10 mouse cellular contexts compared by ENCODE assay signal in genomic region chr17:6860067-6860466, GRCm38 (mm10).
A peak's percentile ranks its signal among the peaks of the same experiment; 100 is the strongest.
DNase-seq lines count a peak whose midpoint lies in the region; ATAC-seq and TF ChIP-seq lines count a peak whose summit lies in the region.
"Had no signal": no experiment of that assay in that cellular context is flagged by ENCODE, and none has a peak within 500 bp of the region (broad histone marks: within the 10 kb centered on the region; RNA-seq: fewer than 3 reads in every experiment).

No protein-coding gene starts in this region.

- H3K9me3 ChIP-seq in hindbrain, embryonic 13.5 days: no peaks in the 10 kb centered on the region
- no peaks in the 10 kb centered on the region for H3K9me3 ChIP-seq in midbrain, embryonic 14.5 days (ENCODE audit: control insufficient read depth, low read length)
- H3K9me3 ChIP-seq: heart, embryonic 13.5 days had no signal

- H3K27ac ChIP-seq in hindbrain, embryonic 13.5 days: peak overlapping the region; percentile 83
- peak overlapping the region; percentile 73 for H3K27ac ChIP-seq in midbrain, embryonic 14.5 days (replicated peaks; ENCODE audit: low read depth, low read length)
- H3K27ac ChIP-seq: heart, embryonic 13.5 days had no signal

- peak; percentile 64 for ATAC-seq in Patski
- no peak for ATAC-seq in hindbrain, embryonic 13.5 days (ENCODE audit: low FRiP score)
- no peak for ATAC-seq in midbrain, embryonic 14.5 days (ENCODE audit: low FRiP score, low TSS enrichment)
- ATAC-seq in monocyte, adult 5-6 weeks (replicated peaks; ENCODE audit: insufficient number of reproducible peaks, low FRiP score, low TSS enrichment, poor library complexity, severe bottlenecking): no peak

- no peak for TF ChIP-seq CTCF in Patski (IDR thresholded peaks at IDR 0.05)

- WGBS in hindbrain, embryonic 13.5 days: 23% methylated on average over 4 of the region's 4 CpGs
- 4% methylated on average over 4 of the region's 4 CpGs for WGBS in midbrain, embryonic 14.5 days

- POLR2A ChIA-PET in Patski (lab: Charles Lee): interaction anchor here (1.0 to 1.9 kb wide), 2 partner anchors 11 to 25 kb away, joined by 3 to 7 read pairs; no protein-coding TSS in a partner anchor

- no peak overlapping the region for H3K4me2 ChIP-seq in hindbrain, embryonic 13.5 days
- H3K4me2 ChIP-seq in midbrain, embryonic 14.5 days (ENCODE audit: low read length): no peak overlapping the region

- no peaks in the 10 kb centered on the region for H3K27me3 ChIP-seq in Patski
- H3K27me3 ChIP-seq in hindbrain, embryonic 13.5 days: peaks cover 17% of the 10 kb centered on the region; the same call in 1 of the 2 replicates
- no peaks in the 10 kb centered on the region for H3K27me3 ChIP-seq in midbrain, embryonic 14.5 days (ENCODE audit: control insufficient read depth, insufficient read depth, low read length)

- H3K9ac ChIP-seq in hindbrain, embryonic 13.5 days: no peak overlapping the region
- H3K9ac ChIP-seq in midbrain, embryonic 14.5 days (replicated peaks; ENCODE audit: low read length): no peak overlapping the region
- H3K9ac ChIP-seq: heart, embryonic 13.5 days had no signal

- H3K36me3 ChIP-seq in hindbrain, embryonic 13.5 days: no peaks in the 10 kb centered on the region
- no peaks in the 10 kb centered on the region for H3K36me3 ChIP-seq in midbrain, embryonic 14.5 days (ENCODE audit: control insufficient read depth, insufficient read depth, low read length)
- H3K36me3 ChIP-seq: heart, embryonic 13.5 days had no signal

- no peak overlapping the region for H3K4me3 ChIP-seq in hindbrain, embryonic 13.5 days
- no peak overlapping the region for H3K4me3 ChIP-seq in midbrain, embryonic 14.5 days (replicated peaks; ENCODE audit: low read depth, low read length)
- H3K4me3 ChIP-seq: heart, embryonic 13.5 days had no signal

- CTCF ChIA-PET in Patski (lab: Charles Lee): interaction anchor here (0.8 to 2.0 kb wide), 9 partner anchors 8 to 1086 kb away, joined by 3 to 8 read pairs (median 3); no protein-coding TSS in a partner anchor

- in situ Hi-C loops in Patski (cut with MboI; ENCODE audit: low pct_unique_long_range_greater_than_20kb): loop anchor here (25.0 kb wide), 1 partner anchor 2002 kb away; no protein-coding TSS in a partner anchor

- peak; percentile 31 for DNase-seq in embryo, embryonic 9.5 days (ENCODE audit: extremely low spot score)
- no peak for DNase-seq in embryo, embryonic 11 days
- DNase-seq in Patski (ENCODE audit: low read depth, low spot score): peak; percentile 81
- peak; percentile 29 for DNase-seq in midbrain, embryonic 14.5 days
- no peak for DNase-seq in thymus, postnatal 10 days (ENCODE audit: low spot score in 2 of 2)
- no peak for DNase-seq in spleen, adult 18-20 months
- DNase-seq: liver had no signal

- peaks cover 38% of the 10 kb centered on the region for H3K4me1 ChIP-seq in hindbrain, embryonic 13.5 days (replicated peaks)
- peaks cover 25% of the 10 kb centered on the region for H3K4me1 ChIP-seq in midbrain, embryonic 14.5 days (ENCODE audit: control insufficient read depth, insufficient read depth, low read length)

Comparison
In these comparisons a context has a peak if more than half of its experiments do, and no peak if none do; other contexts are left out.
1. DNase-seq: peak in embryo, embryonic 9.5 days (single experiment), Patski (single experiment) and midbrain, embryonic 14.5 days (single experiment); none in embryo, embryonic 11 days (single experiment), thymus, postnatal 10 days (0 of 2) and spleen, adult 18-20 months (0 of 2).